Mouse (Mus musculus) lung, postnatal 0 days (tissue): ENCODE results near the gene Morc2b. TPM values are rescaled to one million over a fixed set of nuclear protein-coding genes. Genes with fewer than 3 reads are reported as not detected.
"Not testable (repeated sequence)": the region's sequence is repeated elsewhere in the genome, so short reads cannot be mapped to it uniquely, and the experiment has no call there.

Source experiments
- ATAC-seq: fragments of 200-750 bp; cut with Nextera tagmentation; 2 replicates; pipeline ENCODE4 v1.8.0; 2017; ENCODE audit warnings: moderate library complexity
- DNase-seq: peaks from one replicate; pipeline ENCODE4 v3.0.0-alpha.2; 2016; ENCODE audit warnings: low spot score
- H3K27ac ChIP-seq: fragments of 300-500 bp; sonication (generic); 2 replicates; pipeline ENCODE4 v1.5.1; 2014; ENCODE audit warnings: antibody characterized with exemption, mild to moderate bottlenecking, low read length, mixed read lengths
- H3K27me3 ChIP-seq: fragments of 300-500 bp; sonication (generic); replicated peaks from 2 replicates; pipeline ENCODE4 v1.6.1; 2014; ENCODE audit warnings: low read length, mixed read lengths; ENCODE audit not compliant: insufficient read depth
- H3K36me3 ChIP-seq: fragments of 300-500 bp; sonication (generic); 2 replicates; pipeline ENCODE4 v1.6.1; 2014; ENCODE audit warnings: low read length, mixed read lengths; ENCODE audit not compliant: insufficient read depth
- H3K4me1 ChIP-seq: fragments of 300-500 bp; sonication (generic); 2 replicates; pipeline ENCODE4 v1.6.1; 2014; ENCODE audit warnings: antibody characterized with exemption, low read depth, low read length, mixed read lengths; ENCODE audit not compliant: insufficient read depth
- H3K4me2 ChIP-seq: fragments of 300-500 bp; sonication (generic); replicated peaks from 2 replicates; pipeline ENCODE4 v1.6.1; 2014; ENCODE audit warnings: low read depth, mild to moderate bottlenecking, low read length, moderate library complexity, mixed read lengths
- H3K4me3 ChIP-seq: fragments of 300-500 bp; sonication (generic); 2 replicates; pipeline ENCODE4 v1.5.1; 2014; ENCODE audit warnings: low read depth, low read length
- H3K9ac ChIP-seq: fragments of 300-500 bp; sonication (generic); replicated peaks from 2 replicates; pipeline ENCODE4 v1.6.1; 2014; ENCODE audit warnings: low read depth, mild to moderate bottlenecking
- H3K9me3 ChIP-seq: fragments of 300-500 bp; sonication (generic); 2 replicates; pipeline ENCODE4 v1.6.1; 2016; ENCODE audit warnings: low read length, mixed read lengths
- CTCF ChIP-seq: IDR thresholded peaks from 2 replicates; pipeline ENCODE4 v1.5.1; 2016; ENCODE audit warnings: antibody characterized with exemption, mild to moderate bottlenecking
- EP300 ChIP-seq: IDR thresholded peaks from 2 replicates; pipeline ENCODE4 v1.6.1; 2016; ENCODE audit warnings: antibody characterized with exemption, mild to moderate bottlenecking, control low read depth
- WGBS: fragments of 180-500 bp; shearing (Covaris S2); extraction: QIAGEN DNeasy Blood & Tissue Kit; methylation state at CpG from one replicate; pipeline ENCODE4 v1.1.7; 2014; 5-methylcytosine and 5-hydroxymethylcytosine counted together
- polyA plus RNA-seq: library from polyadenylated mRNA; unstranded; fragments of >200 nt; fragmentation: Nextera tagmentation; extraction: Ambion mirVana; gene quantifications from 2 replicates; pipeline ENCODE4 v1.2.1, GENCODE M21; 2015

Gene Morc2b
- polyA plus RNA-seq, result not detected in 2 replicates

DNA sequence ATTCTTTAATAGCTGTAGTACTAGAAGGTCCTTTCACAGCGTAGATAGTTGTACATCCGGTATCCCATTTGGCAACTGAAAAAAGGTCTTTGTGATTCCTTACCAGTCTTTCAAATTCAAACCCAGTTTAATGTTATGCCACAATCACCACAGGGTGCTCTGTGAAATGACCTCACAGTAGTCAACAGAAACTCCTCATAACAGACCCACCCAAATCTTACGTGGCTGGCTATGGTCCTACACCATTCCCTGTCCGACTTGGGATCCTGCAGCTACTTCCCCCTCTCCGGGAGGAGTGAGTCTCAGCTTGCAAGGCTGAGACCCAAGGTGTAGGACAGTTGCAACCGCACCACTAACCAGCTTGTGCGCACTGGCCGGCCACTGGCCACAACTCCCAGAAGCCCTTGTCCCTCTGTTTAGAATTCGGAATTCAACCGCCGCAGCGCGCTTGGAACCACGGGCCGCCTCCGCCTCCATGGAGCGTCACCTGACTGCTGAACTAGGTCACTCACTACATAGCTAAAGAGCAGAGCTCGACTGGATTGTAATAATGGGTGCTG lies at the start of gene Morc2b:
Gene Morc2b, minus strand, starts transcription at position 423 of the 560 bp plus-strand sequence.
- ATAC-seq (no peak), DNase-seq (no peak)
- TF ChIP-seq CTCF, result no peak
- TF ChIP-seq EP300, result no peak
- no peaks in the 10 kb centered on the region for H3K27me3 ChIP-seq
- 70% methylated on average over 18 of the region's 18 CpGs for WGBS
- no peak within 1 kb of the TSS for H3K4me2 ChIP-seq
- H3K9ac ChIP-seq, result no peak within 1 kb of the TSS
- no peak within 1 kb of the TSS for H3K27ac ChIP-seq
- H3K36me3 ChIP-seq, result no peaks in the 10 kb centered on the region
- no peaks in the 10 kb centered on the region for H3K9me3 ChIP-seq
- H3K4me1 ChIP-seq, result no peaks in the 10 kb centered on the region
- H3K4me3 ChIP-seq, result no peak within 1 kb of the TSS

DNA sequence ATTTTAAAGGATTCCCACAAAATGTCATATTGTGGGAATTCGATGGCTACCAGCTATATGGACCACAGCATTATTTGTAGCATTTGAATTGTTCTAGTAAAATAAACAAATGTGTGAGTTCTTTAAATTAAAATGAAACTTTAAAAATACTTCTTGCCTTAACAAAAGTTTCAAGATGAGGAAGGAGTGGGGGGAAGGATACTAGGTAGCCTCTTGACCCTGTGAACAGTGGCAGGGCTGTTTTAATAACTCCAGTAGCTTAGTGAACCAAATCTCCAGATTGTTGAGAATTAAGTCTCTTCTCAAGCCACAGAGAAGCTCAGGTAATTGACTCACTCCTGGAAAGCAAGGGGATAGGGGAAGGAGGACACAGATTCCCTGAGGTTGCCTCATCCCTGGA lies 28.7 kb upstream of the Morc2b start, which contains the start of gene Olfr55:
Gene Olfr55, plus strand, starts transcription at position 301 of the 400 bp plus-strand sequence.
- H3K27ac ChIP-seq, H3K4me2 ChIP-seq, H3K27me3 ChIP-seq, DNase-seq, H3K36me3 ChIP-seq, H3K9ac ChIP-seq, H3K9me3 ChIP-seq, ATAC-seq, H3K4me1 ChIP-seq, H3K4me3 ChIP-seq: not testable (repeated sequence)
- WGBS, result 71% methylated on average over 1 of the region's 1 CpGs

DNA sequence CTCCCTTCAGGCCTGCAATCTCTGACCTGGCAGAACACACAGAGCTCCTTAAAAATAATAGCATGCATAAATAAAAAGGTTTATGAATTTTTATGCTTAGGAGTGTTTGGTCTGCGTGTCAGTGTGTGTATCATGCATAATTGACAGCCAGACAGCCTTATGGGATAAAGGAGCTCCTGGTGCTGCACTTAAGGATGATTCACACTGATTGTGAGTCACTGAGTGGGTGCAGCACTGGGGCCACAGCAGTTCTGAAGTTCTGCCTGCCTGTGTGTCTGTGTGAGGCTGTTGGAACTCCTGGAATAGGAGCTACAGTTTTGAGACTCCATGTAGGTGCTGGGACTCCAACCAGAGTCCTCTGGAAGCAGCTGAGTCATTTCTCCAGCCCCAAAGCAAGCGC lies 13.2 kb downstream of the Morc2b start:
- WGBS, result 61% methylated on average over 2 of the region's 2 CpGs
- DNase-seq, result no peak
- no peaks in the 10 kb centered on the region for H3K27me3 ChIP-seq

DNA sequence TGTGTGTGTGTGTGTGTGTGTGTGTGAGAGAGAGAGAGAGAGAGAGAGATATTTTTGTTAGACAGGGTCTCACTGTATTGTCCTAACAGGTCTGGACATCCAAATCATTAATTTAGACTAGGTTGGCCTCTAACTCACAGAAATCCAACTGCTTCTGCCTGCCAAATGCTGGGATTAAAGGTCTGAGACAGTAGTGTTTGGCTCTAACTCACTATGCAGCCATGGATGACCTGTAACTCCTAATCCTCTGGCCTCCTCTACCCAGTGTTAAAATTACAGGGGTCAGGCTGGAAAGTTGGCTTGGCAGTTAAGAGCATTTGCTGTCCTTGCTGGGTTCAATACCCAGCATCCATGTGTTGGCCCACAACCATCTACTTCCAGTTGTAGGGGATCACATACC lies 14.9 kb downstream of the Morc2b start:
- H3K36me3 ChIP-seq, result no peaks in the 10 kb centered on the region
- TF ChIP-seq EP300, result no peak
- TF ChIP-seq CTCF, result no peak
- H3K9me3 ChIP-seq, result no peaks in the 10 kb centered on the region
- no peak overlapping the region for H3K4me3 ChIP-seq
- H3K9ac ChIP-seq, result no peak overlapping the region
- no peak overlapping the region for H3K27ac ChIP-seq
- H3K4me2 ChIP-seq, result no peak overlapping the region
- ATAC-seq, result no peak
- no peaks in the 10 kb centered on the region for H3K4me1 ChIP-seq
- DNase-seq, result no peak
- no peaks in the 10 kb centered on the region for H3K27me3 ChIP-seq

More for the DNA sequence above, 13.2 kb downstream of the Morc2b start:
- TF ChIP-seq CTCF (no peak), EP300 (no peak)
- H3K4me2 ChIP-seq, result no peak overlapping the region
- no peaks in the 10 kb centered on the region for H3K9me3 ChIP-seq
- no peaks in the 10 kb centered on the region for H3K36me3 ChIP-seq
- no peak for ATAC-seq
- H3K27ac ChIP-seq, result no peak overlapping the region
- no peak overlapping the region for H3K4me3 ChIP-seq
- H3K9ac ChIP-seq, result no peak overlapping the region
- H3K4me1 ChIP-seq, result no peaks in the 10 kb centered on the region

DNA sequence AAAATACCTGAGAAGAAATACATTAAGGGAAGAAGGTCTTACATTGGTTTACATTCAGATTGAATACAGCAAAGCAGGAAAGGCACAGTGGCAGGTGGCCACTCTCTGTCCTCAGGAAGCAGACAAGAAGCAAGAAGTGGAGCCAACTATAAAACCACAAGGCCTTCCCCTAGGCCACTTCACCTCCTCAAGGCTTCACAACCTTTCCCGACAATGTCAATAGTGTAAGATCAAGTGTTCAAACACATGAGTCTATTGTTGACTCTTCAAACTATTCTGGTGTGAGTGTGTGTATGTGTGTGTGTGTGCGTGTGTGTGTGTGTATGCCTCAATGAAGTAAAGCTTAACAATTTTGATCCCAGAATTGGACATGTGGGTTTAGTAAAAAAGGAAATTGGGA lies 42.1 kb downstream of the Morc2b start:
- H3K4me2 ChIP-seq, result no peak overlapping the region
- H3K4me3 ChIP-seq, result no peak overlapping the region
- H3K27me3 ChIP-seq, result no peaks in the 10 kb centered on the region
- H3K9ac ChIP-seq, result no peak overlapping the region
- H3K36me3 ChIP-seq, result no peaks in the 10 kb centered on the region
- TF ChIP-seq EP300 (peak; percentile 80), CTCF (no peak)
- peak; percentile 75 for DNase-seq
- no peak overlapping the region for H3K27ac ChIP-seq
- peak; percentile 77 for ATAC-seq
- H3K4me1 ChIP-seq, result peaks cover 7% of the 10 kb centered on the region; the same call in 1 of the 2 replicates
- 64% methylated on average over 2 of the region's 2 CpGs for WGBS
- no peaks in the 10 kb centered on the region for H3K9me3 ChIP-seq

DNA sequence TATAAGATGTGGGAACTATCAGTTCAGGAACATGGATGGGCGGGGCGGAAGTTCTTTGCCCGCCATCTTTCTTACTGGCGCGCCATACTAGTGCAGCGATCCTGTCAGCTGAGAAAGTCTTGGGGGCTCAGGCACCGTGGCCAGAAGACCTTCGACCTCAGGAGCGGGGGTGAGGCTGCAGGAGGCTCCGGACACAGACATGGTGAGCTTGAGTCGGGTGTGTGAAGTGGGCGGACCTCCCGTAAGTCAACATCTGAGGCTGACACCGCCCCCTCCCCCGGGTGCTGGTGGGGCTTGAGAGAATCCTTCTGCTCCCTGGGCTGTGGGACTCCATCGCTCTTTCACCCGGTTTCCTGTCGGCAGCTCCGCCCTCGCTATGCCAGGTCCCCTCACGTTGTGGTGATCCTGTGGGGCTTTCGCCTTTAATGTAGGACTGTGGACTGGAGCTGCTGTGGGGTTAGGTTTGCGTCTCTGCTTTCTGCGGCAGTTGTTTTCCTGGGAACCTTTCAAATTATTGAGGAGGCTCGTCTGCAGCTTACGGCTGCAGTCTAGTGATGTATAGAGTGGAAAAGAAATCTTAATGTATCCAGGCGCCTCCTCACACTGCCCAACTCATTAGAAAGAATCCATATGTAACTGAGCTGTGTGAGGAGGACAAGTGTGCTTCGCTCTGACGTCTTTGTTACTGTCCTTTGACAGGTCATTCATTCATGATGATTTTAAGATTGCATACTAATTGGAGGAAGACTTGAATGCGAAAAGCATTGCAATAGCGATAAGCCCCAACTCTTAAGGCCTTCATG lies 46.9 kb downstream of the Morc2b start:
- Histone ChIP-seq H3K27ac (peak overlapping the region; percentile 94), H3K4me1 (peaks cover 7% of the 10 kb centered on the region; the same call in 1 of the 2 replicates), H3K9me3 (no peaks in the 10 kb centered on the region), H3K4me3 (peak overlapping the region; percentile 70), H3K27me3 (no peaks in the 10 kb centered on the region), H3K9ac (peak overlapping the region; percentile 69), H3K36me3 (no peaks in the 10 kb centered on the region), H3K4me2 (peak overlapping the region; percentile 72)
- ATAC-seq, result peak; percentile 60
- no peak for TF ChIP-seq CTCF
- no peak for TF ChIP-seq EP300
- WGBS, result 2% methylated on average over 31 of the region's 31 CpGs
- DNase-seq, result peak; percentile 89
